Mouse (Mus musculus): ENCODE data around the gene Auts2. TPM values are rescaled to one million over a fixed set of nuclear protein-coding genes. Genes with fewer than 3 reads are reported as not detected.

Auts2 gene
- total and polyA plus RNA-seq, 3 experiments = 16.9 to 35.7 (median 28.1) TPM

- 70% methylated on average over 12 of the region's 12 CpGs for WGBS
- Histone ChIP-seq H3K27me3 (ENCODE audit: control insufficient read depth, insufficient read depth, low read length) (no peaks in the 10 kb centered on the region), H3K79me2 (replicated peaks; ENCODE audit: control insufficient read depth, insufficient read depth, low read length) (no peaks in the 10 kb centered on the region), H3K4me3 (no peak overlapping the region), H3K27ac (no peak overlapping the region), H3K4me1 (ENCODE audit: control insufficient read depth, insufficient read depth, low read length) (peaks cover 2% of the 10 kb centered on the region; the same call in 1 of the 2 replicates), H3K36me3 (ENCODE audit: control insufficient read depth, insufficient read depth, low read length) (no peaks in the 10 kb centered on the region), H3K9ac (ENCODE audit: low read depth, low read length) (no peak overlapping the region)
- intact Hi-C loops (cut with DNase I) = no loop called here
- TF ChIP-seq CTCF (IDR thresholded peaks at IDR 0.05) (no peak), EP300 (IDR thresholded peaks at IDR 0.05; ENCODE audit: insufficient read depth, low read depth, low read length) (no peak), POLR2A (IDR thresholded peaks at IDR 0.05; ENCODE audit: insufficient read depth, low read depth, low read length) (no peak)
- DNase-seq = no peak
Observed at GRCm38 (mm10) chr5:131631038-131631997, 911.8 kb downstream of the Auts2 start.

GRCm38 (mm10) chr5:131630577-131630976 is 912.6 kb downstream of the Auts2 start:
- TF ChIP-seq POLR2A (IDR thresholded peaks at IDR 0.05; ENCODE audit: insufficient read depth, low read depth, low read length) (no peak), CTCF (IDR thresholded peaks at IDR 0.05) (no peak), EP300 (IDR thresholded peaks at IDR 0.05; ENCODE audit: insufficient read depth, low read depth, low read length) (no peak)
- intact Hi-C loops (cut with DNase I) = no loop called here
- Histone ChIP-seq H3K27me3 (ENCODE audit: control insufficient read depth, insufficient read depth, low read length) (no peaks in the 10 kb centered on the region), H3K4me1 (ENCODE audit: control insufficient read depth, insufficient read depth, low read length) (peaks cover 2% of the 10 kb centered on the region; the same call in 1 of the 2 replicates), H3K79me2 (replicated peaks; ENCODE audit: control insufficient read depth, insufficient read depth, low read length) (no peaks in the 10 kb centered on the region; the same call in 1 of the 2 replicates), H3K36me3 (ENCODE audit: control insufficient read depth, insufficient read depth, low read length) (no peaks in the 10 kb centered on the region), H3K9ac (ENCODE audit: low read depth, low read length) (no peak overlapping the region), H3K4me3 (no peak overlapping the region), H3K27ac (no peak overlapping the region)
- DNase-seq = no peak
- 28% methylated on average over 7 of the region's 7 CpGs for WGBS

- intact Hi-C loops (cut with DNase I) = no loop called here
- Histone ChIP-seq H3K79me2 (replicated peaks; ENCODE audit: control insufficient read depth, insufficient read depth, low read length) (no peaks in the 10 kb centered on the region), H3K4me1 (ENCODE audit: control insufficient read depth, insufficient read depth, low read length) (no peaks in the 10 kb centered on the region; the same call in 1 of the 2 replicates), H3K4me3 (peak overlapping the region; percentile 42), H3K36me3 (ENCODE audit: control insufficient read depth, insufficient read depth, low read length) (no peaks in the 10 kb centered on the region), H3K27me3 (ENCODE audit: control insufficient read depth, insufficient read depth, low read length) (no peaks in the 10 kb centered on the region; the same call in 1 of the 2 replicates), H3K27ac (peak overlapping the region; percentile 67), H3K9ac (ENCODE audit: low read depth, low read length) (peak overlapping the region; percentile 65)
- TF ChIP-seq POLR2A (IDR thresholded peaks at IDR 0.05; ENCODE audit: insufficient read depth, low read depth, low read length) (no peak), CTCF (IDR thresholded peaks at IDR 0.05) (no peak), EP300 (IDR thresholded peaks at IDR 0.05; ENCODE audit: insufficient read depth, low read depth, low read length) (no peak)
- WGBS = 8% methylated on average over 40 of the region's 40 CpGs
- peak; percentile 42 to 57 for DNase-seq
Observed at GRCm38 (mm10) chr5:131616113-131616876, 926.8 kb downstream of the Auts2 start.

- Histone ChIP-seq H3K27me3 (ENCODE audit: control insufficient read depth, insufficient read depth, low read length) (no peaks in the 10 kb centered on the region; the same call in 1 of the 2 replicates), H3K4me3 (peak overlapping the region; percentile 16; the same call in 1 of the 2 replicates), H3K79me2 (replicated peaks; ENCODE audit: control insufficient read depth, insufficient read depth, low read length) (no peaks in the 10 kb centered on the region), H3K4me1 (ENCODE audit: control insufficient read depth, insufficient read depth, low read length) (no peaks in the 10 kb centered on the region; the same call in 1 of the 2 replicates), H3K9ac (ENCODE audit: low read depth, low read length) (no peak overlapping the region), H3K27ac (no peak overlapping the region), H3K36me3 (ENCODE audit: control insufficient read depth, insufficient read depth, low read length) (no peaks in the 10 kb centered on the region)
- intact Hi-C loops (cut with DNase I) = no loop called here
- WGBS = 77% methylated on average over 2 of the region's 2 CpGs
- no peak for TF ChIP-seq CTCF (IDR thresholded peaks at IDR 0.05)
- no peak for TF ChIP-seq POLR2A (IDR thresholded peaks at IDR 0.05; ENCODE audit: insufficient read depth, low read depth, low read length)
- no peak for TF ChIP-seq EP300 (IDR thresholded peaks at IDR 0.05; ENCODE audit: insufficient read depth, low read depth, low read length)
- no peak for DNase-seq
Observed at GRCm38 (mm10) chr5:131614238-131614637, 928.9 kb downstream of the Auts2 start.

- H3K79me2 ChIP-seq (replicated peaks; ENCODE audit: control insufficient read depth, insufficient read depth, low read length) = no peaks in the 10 kb centered on the region
- intact Hi-C loops (cut with DNase I) = no loop called here
- no peak overlapping the region for H3K4me3 ChIP-seq
- H3K27me3 ChIP-seq (ENCODE audit: control insufficient read depth, insufficient read depth, low read length) = no peaks in the 10 kb centered on the region; the same call in 1 of the 2 replicates
- no peak overlapping the region for H3K27ac ChIP-seq
- no peaks in the 10 kb centered on the region; the same call in 1 of the 2 replicates for H3K4me1 ChIP-seq (ENCODE audit: control insufficient read depth, insufficient read depth, low read length)
- H3K36me3 ChIP-seq (ENCODE audit: control insufficient read depth, insufficient read depth, low read length) = no peaks in the 10 kb centered on the region
- 73% methylated on average over 3 of the region's 3 CpGs for WGBS
- H3K9ac ChIP-seq (ENCODE audit: low read depth, low read length) = no peak overlapping the region
- TF ChIP-seq CTCF (IDR thresholded peaks at IDR 0.05) = no peak
- DNase-seq = no peak
Observed at GRCm38 (mm10) chr5:131613301-131613700, 929.8 kb downstream of the Auts2 start.

All from heart, adult 2 months (tissue).